Mouse (Mus musculus) frontal cortex, postnatal 10 days (tissue): ENCODE measurements around the gene Uap1.
A peak's percentile ranks its signal among the peaks of the same experiment; 100 is the strongest.

Experiments
- DNase-seq, 2 experiments: peaks; one replicate each; pipeline ENCODE4 v3.0.0; 2022; ENCODE audit warnings: low spot score in 2 of 2, mixed read lengths in 1 of 2

Gene Uap1

DNA sequence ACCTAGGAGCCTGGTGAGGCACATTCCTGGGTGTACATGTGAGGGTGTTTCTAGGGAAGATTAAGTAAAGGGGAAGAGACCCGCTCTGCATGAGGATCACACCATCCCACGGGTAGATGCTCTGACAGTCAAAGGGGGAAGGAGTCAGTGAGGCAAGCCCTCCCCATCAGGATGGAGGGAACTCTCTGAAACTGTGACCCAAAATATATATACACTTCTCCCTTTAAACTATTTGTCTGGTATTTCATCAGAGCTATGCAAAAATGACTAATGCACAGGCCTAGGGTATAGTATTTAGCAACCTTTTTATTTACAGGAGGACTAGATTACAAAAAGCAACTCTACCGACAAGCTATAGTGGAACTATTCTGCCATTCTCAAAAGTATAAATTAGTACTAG lies 9.8 kb downstream of the Uap1 start:
- no peak for DNase-seq

DNA sequence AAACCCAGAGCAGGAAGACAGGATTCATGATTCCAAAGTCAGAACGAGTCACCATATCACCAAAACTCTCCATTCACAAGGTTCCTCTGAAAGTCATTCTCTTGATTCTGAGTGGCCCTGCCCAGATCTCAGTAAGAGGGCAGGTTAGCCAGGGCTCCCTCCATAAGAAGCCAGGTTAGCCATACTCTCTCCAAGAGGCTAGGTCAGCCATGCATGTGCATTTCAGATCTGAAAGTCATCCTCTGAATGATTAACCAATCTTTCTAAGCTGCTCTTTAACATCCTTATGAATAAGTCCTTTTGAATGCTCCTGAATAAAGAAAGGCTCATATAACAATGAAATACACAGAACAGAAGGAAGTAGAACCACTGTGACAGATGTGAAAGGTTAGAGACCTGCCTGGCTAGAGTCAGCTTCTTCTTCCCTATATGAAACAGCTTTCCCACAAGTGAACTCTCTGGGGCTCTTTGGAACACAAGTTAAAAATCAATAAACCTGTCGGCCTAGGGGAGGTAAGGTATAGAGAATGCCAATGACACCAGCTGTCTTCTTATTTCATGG lies 10.6 kb downstream of the Uap1 start:
- DNase-seq = no peak

DNA sequence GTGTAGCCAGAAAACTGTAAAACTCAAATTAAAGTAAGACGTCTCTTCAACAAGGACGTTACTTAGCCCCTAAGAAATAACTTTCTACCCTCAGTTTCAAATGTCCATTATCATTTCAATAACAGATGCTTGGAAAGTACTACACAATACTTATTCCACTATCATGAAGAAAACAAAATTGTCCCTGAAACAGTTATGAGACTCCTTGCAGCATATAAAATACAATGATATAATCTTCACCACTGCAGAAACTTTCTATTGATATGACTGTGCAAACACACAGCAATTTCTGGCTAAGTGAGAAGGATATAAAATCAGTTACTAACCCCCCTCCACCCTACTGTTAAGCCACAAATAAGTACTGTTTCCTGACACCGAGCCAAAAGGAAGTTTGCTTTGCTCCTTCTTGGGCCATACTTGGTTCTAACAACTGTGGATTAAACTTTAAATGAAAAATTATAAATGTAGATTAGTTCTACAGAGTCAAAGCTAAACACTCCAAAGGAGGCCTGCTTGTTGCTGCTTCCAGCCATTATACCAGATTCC lies 11.3 kb downstream of the Uap1 start:
- no peak for DNase-seq

DNA sequence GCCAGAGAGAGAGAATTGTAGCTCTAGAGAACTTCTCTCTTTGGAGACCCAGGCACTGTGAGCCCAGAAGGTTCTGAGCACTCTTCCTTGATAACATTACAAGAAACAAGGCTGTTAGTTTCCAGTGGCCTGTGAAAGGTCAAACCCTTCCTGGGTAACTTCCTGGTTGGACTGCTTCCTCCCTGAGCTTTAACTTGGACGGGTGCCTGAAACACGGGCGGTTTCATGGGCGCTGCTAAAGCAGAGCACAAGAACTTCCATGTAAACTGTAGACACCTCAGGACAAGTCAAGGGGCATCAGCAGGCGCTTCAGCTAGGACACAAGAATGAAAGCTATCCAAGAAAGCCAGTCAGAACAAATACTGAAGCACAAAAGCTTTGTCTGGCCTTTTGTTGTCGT lies 12.9 kb downstream of the Uap1 start:
- no peak for DNase-seq

DNA sequence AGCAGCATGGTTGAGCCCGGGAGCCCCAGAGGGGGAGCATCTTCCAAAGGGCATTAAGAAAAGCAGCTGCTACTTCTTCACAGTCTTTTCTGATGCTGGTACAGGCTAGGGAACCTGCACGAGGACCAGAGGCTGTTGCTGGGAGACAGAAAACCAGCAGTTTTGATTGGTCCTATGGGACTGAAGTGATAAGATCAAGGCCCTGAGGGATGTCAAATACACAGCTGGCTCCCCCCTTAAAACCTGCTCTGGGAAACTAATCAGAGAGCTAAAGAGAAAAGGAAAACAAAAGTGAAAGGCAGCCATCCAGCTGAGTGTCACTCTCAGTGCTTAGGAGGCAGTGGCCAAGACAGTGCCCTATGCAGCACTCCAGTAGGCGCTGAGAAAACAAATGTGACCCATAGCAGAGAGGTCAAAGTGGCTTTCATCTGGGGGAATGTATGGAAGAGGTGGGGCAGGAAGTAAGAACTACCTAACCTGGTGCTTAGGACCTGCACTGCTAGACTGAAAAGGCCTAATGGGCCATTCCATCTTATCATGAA lies 14.3 kb downstream of the Uap1 start:
- no peak for DNase-seq

DNA sequence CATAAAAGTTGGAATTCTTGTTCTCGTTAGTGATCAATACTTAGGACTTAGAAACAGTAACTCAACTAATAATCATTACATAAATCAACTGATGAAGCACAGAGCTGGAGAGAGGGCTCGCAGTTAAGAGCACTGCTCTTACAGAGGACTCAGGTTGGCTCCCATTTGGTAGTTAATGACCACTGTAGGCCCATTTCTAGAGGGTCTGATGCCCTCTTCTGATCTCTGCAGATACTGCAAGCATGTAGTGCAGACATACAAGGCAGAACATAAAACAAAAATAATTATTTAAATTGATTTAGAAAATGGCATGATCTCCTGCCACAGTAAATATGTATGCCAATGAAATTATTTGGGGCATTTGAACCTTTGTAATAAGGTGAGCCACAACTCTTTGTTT lies 15.1 kb downstream of the Uap1 start:
- DNase-seq = no peak

DNA sequence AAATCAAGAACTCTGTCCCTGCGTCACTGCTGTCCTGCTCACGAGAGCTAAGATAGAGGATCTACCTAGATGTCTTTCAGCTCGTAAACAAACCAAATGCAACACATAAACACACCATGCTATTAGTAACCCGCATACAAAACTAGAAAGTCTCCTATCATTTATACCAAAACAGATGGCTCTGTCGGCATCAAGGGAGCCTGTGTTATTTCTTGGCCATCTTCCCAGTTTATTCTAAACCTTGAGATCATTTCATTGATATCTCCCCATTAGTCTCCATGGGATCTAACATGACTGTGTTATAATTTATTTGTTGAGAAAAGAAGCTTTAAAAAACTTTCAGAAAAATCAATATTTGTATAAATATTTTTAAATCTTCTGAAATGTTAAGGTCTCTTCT lies 19.0 kb downstream of the Uap1 start:
- DNase-seq = no peak

DNA sequence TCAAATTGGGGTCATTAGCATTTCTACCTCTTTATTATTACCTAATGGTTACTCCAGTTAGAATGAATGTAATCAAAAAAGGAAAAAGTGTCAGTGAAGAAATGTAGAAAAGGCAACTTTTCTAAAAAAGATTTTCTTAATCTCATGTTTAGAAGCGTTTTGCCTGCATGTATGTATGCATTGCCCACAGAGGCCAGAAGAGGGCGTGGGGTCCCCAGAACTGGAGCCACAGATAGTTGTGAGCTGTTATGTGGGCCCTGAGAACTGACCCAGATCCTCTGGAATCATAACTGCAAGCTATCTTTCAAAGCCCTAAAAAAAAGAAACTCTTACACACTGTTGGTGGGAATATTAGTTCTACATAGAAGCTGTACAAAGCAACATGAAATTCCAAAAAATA lies 19.5 kb downstream of the Uap1 start:
- no peak for DNase-seq

DNA sequence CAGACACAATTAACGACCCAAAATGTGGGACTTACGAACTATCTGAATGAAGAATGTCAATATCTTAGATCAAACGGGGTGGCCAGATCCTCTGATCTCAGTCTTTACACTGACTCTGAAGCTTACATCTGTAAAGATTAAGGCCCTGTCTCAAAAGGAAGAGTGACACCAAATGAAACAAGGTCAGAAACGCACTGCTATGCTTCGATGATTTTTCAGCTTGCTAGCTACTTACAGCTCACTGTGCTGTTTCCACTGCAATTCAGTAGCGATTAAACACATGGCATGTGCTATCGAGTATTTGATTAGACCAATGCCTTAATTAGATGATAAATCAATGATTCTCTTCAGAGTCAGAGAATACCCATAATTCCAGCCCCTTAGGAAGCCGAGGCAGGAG lies 20.8 kb downstream of the Uap1 start:
- DNase-seq = no peak

DNA sequence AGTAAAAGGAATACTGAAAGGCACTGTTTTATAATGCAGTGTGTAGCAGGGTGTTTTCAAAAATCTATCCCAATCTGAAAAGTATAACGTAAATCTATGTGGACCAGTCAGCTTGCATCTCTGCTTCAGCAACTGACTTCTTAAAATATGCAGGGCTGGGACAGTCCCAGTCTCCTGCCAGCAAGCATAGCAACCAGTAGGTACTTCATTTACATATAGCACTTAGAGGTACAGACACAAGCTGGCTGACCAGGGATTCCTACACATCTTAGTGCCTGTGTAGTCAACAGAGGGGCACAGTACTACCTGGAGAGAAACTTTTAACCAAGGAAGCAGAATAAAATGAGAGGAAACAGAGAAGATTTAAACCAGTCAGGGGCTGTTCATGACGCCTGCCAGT lies 22.2 kb downstream of the Uap1 start:
- no peak for DNase-seq

DNA sequence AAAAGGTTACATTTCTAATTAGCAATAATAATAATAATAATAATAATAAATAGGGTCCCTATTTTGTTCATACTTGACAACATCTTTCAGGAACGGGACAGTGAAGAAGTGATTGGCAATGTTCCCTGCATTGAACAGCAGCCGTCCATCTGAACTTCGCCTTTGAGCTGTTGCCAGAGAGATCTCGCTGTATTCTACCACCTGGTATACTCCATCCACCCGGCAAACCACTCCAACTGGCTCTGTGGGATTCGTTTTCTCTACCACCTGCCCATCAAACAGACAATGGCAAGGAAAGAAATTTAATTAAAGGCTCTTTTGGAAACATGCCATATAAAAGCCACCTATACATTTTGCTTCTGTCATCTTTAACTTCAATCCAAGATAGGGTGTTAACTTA lies 23.9 kb downstream of the Uap1 start:
- no peak for DNase-seq

DNA sequence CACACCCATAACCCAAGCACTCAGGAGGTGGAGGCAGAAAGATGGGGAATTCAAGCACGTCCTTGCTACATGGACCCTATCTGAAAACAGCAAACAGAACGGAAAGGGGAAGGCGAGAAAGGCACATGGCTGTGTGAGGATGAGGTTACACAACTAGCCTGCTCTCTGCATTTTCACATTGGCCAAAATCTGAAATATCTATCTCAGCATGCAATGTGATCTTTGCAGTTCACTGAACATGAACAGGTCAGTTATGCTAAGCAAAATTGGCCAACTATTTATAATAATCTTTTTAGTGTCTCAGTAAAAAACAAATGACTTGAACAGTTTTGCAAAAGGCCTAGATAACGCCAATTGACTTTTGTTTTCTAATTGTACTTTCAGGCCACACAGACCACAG lies 25.0 kb downstream of the Uap1 start:
- DNase-seq = no peak

DNA sequence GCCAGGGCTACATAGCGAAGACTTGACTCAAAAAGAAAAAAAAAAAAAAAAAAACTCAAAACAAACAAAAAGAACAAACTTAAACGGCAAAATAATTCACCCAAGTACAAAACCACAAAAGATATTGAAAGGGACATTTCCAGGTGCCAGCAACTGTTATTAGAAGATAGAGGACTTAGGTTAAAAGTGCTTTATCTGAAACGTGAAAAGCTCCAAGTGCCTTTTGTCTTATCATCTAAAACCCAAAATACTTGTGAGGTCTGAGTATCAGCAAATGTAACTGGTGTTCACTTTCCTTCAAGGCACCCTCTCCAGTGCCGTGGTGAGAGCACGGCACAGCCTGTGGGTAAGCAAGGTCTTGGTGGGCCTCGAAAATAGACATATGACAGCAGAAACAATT lies 26.2 kb downstream of the Uap1 start:
- DNase-seq = no peak

DNA sequence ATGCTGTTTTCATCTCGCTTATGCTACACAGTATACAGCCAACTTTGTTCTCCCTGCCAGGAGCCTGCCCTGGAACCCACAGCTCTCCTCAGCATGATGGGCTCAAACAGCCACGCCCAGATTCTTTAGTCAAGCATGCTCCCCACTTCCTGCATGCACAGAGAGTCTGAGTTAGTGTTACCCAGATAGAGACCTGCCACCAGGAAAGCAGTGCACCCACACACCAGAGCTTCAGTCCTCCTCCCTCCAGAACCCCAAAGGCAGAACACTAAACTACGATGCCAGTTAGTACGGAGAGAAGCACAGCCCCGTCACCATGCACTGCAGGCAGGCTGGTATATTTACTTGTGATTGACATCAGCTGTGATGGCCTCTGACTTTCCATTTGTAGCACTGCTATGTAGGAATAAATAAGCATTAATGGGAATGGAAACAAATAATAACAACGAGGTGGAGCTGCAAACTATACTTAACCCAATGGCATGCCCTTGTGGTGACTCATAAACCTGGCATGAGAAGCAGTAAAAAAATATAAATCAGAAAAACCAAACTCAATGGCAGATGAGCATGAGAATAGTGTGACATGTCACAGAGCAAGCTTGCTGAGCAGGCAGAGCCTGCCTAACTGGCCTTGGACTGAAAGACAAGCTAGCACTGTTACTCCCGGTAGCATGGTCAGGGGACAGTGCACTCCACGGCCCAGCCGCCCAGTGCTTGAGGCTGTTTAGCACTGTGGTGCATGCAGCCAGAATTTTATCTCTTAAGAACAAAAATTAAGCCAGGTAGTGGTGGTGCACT lies 26.9 kb downstream of the Uap1 start:
- DNase-seq = no peak

DNA sequence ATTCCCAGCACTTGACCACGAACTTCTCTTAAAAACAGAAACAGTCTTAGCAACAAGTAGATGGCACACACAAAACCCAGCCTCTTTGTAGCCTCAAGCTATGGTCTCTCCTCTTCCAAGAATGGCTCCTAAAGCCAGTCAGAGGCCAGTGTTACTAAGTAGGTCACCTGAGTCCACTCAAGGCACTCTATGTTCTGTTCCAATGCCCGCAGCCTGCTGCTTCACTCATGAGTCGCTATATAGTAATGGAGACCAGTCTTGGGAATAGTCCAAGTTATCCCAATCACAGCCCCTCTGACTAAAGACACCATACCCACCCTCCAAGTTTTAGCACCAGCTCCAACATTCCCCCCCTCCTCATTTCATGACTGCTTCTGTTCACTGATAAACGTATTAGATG lies 29.2 kb downstream of the Uap1 start:
- no peak for DNase-seq

DNA sequence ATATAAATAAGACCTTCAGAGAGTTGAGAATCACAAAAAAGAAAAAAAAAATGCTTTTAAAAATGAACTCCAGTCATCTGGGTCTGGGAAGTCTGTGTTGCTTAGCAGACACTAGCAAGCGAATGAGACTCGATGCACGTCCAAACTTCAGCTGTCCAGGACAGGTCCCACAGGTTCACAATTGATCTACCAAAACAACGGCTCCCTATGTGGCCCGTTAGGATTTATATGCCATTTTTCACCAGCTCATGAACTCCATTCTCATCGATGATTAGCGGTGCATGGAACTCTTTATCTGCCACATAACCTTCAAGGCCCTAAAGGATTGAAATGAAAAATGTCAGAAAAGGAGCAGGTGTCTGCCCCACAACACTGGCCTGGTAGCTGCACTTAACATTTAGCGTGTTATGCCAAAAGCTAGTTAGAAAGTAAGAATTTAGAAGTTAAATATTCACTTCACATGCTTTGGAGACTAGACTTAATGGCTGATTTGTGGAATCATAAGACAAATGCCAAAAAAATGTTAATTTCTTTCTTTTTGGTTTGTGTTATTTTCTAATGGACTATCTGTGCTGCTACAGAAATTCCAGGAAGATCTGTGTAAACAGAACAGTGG lies 32.4 kb downstream of the Uap1 start:
- DNase-seq = no peak

DNA sequence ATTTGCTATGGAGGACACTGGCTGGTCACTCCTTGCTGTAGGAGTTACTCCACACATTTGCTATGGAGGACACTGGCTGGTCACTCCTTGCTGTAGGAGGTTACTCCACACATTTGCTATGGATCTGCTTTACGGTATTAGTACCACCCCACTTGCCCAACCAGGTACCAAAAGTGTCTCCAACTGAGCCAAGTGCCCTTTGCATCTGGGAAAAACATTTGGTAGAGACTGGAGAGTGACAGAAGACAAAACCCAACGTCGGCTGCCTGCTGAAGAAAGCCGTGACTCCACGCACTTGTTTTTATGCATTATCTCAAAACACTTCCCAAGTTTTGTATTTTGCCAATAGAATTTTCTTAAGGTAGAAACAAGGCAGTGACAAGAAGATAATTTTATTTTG lies 33.1 kb downstream of the Uap1 start:
- DNase-seq = no peak

DNA sequence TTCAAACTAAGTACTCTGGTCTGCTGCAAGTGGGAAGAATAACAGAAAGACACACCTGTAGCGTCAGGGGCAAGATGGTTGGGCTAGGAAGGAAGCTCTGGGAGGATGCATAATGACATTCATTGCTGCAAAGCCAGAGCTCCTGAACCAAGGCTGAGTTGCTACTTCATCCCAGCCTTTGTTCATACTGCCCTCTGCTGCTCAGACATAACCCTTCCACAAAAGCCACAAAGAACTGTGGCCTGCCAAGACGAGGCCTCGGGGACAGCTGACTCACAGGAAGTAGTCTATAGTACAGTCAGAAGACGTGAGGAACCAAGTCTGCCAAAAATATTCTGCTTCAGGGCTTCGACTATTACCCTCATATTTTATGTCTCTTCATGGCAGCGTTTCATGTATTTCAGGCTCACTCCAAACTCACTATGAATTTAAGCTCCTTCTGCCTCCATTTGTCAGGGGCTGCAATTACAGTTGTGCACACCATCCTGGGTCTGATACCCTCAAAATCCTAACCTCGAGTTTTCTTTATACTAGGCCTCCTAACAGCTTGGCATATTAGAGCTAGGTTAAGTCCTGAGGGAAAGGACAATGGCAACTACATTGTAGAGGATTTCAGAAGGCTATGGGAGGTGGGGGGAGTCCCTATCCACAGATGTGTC lies 38.3 kb downstream of the Uap1 start:
- peak; percentile 50 to 59 for DNase-seq

DNA sequence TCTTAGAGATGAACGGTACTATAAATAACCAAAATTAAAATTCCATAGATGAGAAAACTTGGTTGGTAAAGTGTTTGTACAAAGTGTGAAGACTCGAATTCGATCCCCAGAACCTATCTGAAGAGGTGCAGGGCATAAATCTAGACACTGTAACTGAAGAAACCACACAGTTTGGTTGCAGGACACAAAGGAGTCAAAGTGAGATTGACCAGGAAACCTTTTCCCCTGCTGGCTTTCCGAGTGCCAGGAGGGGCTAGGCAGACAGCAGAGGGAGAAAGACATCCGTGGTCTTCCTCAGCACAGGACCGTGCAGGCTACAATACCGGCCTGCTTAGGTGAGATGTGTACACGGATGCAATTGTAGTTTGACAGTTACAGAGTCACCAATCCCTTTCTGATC lies 40.5 kb downstream of the Uap1 start:
- DNase-seq = no peak

DNA sequence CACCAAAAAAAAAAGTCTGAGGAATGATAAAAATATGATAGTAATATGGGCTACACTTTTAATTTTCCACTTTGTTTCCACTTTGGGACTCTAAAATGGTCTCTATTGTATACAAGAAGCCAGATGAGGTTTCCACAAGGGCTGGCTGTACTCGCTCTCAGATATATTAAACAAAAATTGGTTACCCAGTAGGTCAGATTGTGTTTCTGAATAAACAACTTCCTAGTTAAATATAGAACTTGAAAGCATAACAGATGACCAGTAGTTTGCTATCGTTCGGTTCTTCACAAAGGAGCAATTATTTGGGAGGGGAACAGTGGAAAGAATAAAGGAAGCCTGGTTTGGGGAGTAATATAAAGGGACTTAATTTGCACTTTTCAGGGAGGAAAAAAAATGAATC lies 43.8 kb downstream of the Uap1 start:
- no peak for DNase-seq

DNA sequence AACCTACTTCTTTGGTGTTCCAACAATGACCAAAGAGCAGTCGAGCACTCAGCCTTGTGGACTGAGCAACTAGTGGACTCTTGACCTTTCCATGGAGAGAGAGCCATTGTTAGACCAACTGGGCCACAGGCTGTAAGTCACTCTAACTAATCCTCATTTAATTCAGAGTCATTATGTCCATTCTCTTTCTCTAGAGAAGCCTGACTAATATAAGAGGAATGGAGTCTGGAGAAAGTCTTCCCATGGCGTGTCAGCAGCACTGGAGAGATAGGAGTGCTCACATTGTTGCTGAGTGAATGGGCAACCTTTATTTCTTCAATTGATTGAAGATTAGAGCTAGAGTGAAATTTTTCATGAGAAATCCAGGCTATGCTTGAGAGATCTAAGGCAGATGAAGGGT lies 50.1 kb downstream of the Uap1 start:
- no peak for DNase-seq

DNA sequence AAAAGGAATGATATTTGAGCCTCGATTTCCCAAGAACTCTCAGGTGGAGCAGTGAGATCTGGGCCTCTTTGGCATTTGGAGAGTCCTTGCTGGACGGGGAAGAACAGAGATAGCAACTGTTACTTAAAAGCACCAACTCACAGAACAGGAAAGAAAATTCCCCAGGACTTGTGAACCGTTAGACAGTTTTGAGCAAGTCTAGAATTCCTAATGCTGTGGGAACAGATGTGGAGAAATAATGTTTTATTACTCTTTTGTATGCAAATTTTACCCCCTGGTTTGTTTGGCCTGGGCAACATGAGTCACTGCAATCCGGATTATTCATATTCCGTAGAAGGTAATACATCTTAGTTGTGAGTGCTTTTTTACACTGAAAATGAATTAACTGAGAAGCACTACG lies 61.1 kb downstream of the Uap1 start:
- DNase-seq = no peak
